Mouse (Mus musculus) midbrain, embryonic 12.5 days (tissue): Measurements from ENCODE around the gene Gadd45g. TPM values are rescaled to one million over a fixed set of nuclear protein-coding genes. Genes with fewer than 3 reads are reported as not detected.

ENCODE experiments used
- ATAC-seq: fragments of 200-750 bp; cut with Nextera tagmentation; 2 replicates; pipeline ENCODE4 v1.8.0; 2017; ENCODE audit warnings: low read depth, moderate TSS enrichment, moderate library complexity; ENCODE audit not compliant: low FRiP score
- H3K27ac ChIP-seq: fragments of 300-500 bp; sonication (generic); replicated peaks from 2 replicates; pipeline ENCODE4 v1.5.1; 2016; ENCODE audit warnings: mild to moderate bottlenecking
- H3K27me3 ChIP-seq: fragments of 300-500 bp; sonication (generic); 2 replicates; pipeline ENCODE4 v1.6.1; 2016; ENCODE audit warnings: mild to moderate bottlenecking
- H3K36me3 ChIP-seq: fragments of 300-500 bp; sonication (generic); 2 replicates; pipeline ENCODE4 v1.6.1; 2016
- H3K4me1 ChIP-seq: fragments of 300-500 bp; sonication (generic); 2 replicates; pipeline ENCODE4 v1.6.1; 2016
- H3K4me2 ChIP-seq: fragments of 300-500 bp; sonication (generic); replicated peaks from 2 replicates; pipeline ENCODE4 v1.6.1; 2016; ENCODE audit warnings: mild to moderate bottlenecking, moderate library complexity
- H3K4me3 ChIP-seq: fragments of 300-500 bp; sonication (generic); 2 replicates; pipeline ENCODE4 v1.5.1; 2016; ENCODE audit warnings: mild to moderate bottlenecking
- H3K9ac ChIP-seq: fragments of 300-500 bp; sonication (generic); replicated peaks from 2 replicates; pipeline ENCODE4 v1.6.1; 2016; ENCODE audit warnings: mild to moderate bottlenecking, moderate library complexity
- H3K9me3 ChIP-seq: fragments of 300-500 bp; sonication (generic); 2 replicates; pipeline ENCODE4 v1.6.1; 2016; ENCODE audit warnings: mild to moderate bottlenecking
- WGBS: fragments of 180-500 bp; shearing (Covaris S2); methylation state at CpG from one replicate; pipeline ENCODE4 v1.1.7; 2016; 5-methylcytosine and 5-hydroxymethylcytosine counted together
- polyA plus RNA-seq: library from polyadenylated mRNA; unstranded; fragments of >200 nt; fragmentation: Nextera tagmentation; extraction: Ambion mirVana; gene quantifications from 2 replicates; pipeline ENCODE4 v1.2.1, GENCODE M21; 2016

Gadd45g gene
- polyA plus RNA-seq = 333 and 354 TPM in 2 replicates

DNA sequence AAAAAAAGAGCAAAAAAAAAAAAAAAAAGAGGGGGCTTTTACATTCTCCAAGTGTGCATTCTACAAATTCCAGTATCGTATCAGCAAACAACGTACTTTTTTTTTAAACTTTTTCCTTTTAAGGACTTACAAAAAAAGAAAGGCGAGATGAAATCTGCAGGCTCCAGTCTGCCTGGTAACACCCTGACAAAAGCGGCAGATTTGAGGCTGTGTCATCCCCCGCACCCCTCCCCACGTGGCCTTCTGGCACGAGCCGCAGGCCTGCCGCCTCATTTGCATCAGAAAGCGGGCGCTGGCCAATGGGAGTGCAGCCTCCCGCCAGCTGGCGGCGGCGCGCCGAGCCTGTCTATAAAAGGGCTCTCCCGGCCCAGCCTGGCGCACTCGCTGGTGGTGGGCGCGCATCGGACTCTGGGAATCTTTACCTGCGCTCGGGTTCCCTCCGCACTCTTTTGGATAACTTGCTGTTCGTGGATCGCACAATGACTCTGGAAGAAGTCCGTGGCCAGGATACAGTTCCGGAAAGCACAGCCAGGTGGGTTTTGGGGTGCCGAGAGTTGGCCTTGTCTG is at the start of gene Gadd45g:
Gadd45g (plus strand) TSS at position 378 of the 567 bp plus-strand sequence.
- H3K9me3 ChIP-seq = no peaks in the 10 kb centered on the region
- peak within 1 kb of the TSS; percentile 74 for H3K9ac ChIP-seq
- peak within 1 kb of the TSS; percentile 93 for H3K27ac ChIP-seq
- H3K4me3 ChIP-seq = peak within 1 kb of the TSS; percentile 60
- H3K4me1 ChIP-seq = peaks cover 45% of the 10 kb centered on the region
- H3K27me3 ChIP-seq = peaks cover 66% of the 10 kb centered on the region
- ATAC-seq = peak; percentile 67
- WGBS = under 1% methylated on average over 31 of the region's 31 CpGs
- no peaks in the 10 kb centered on the region for H3K36me3 ChIP-seq
- peak within 1 kb of the TSS; percentile 66 for H3K4me2 ChIP-seq

DNA sequence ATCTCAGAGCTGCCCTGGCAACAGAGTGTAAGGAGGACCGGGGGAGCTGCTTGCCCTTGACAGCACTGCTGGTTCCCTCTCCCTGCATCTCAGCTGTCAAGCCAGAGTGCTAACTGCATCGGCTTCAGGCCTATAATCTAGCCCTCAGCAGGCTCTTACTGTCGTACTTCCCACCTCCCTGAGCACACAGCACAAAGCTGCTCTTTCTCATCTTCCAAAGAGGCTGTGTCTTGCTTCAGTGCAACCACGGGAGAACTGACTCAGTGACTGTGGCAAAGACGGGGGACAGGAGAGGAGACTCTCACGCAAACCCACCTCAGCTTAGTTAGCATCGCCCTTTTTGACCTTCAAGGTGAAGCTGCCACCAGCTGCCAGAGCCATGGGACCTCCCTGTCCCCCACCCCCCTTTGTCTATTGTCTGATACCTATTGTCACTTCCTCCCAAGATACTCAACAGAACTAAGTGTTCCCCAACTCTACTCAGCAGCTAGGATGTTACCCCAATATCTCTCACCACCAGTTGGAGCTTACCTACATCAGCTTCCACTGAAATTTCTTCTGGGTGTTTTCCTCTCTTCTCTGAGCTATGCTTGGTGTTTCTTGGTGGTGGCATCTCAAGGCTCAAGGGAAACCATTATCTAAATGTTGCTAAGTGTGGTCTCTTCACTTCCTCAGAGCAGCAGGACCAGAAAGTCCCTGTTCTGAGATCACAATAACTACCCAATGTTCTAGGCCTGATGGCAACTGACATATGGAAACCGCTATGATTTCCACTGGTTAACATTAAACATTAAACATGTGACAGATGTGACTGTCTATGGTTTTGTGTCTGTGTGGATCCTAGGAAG is 48.4 kb upstream of the Gadd45g start:
- H3K4me1 ChIP-seq = 0 out of 2 replicates have a peak, but pooled peaks cover 2% of the 10 kb centered on the region
- no peak overlapping the region for H3K27ac ChIP-seq
- 61% methylated on average over 8 of the region's 8 CpGs for WGBS

DNA sequence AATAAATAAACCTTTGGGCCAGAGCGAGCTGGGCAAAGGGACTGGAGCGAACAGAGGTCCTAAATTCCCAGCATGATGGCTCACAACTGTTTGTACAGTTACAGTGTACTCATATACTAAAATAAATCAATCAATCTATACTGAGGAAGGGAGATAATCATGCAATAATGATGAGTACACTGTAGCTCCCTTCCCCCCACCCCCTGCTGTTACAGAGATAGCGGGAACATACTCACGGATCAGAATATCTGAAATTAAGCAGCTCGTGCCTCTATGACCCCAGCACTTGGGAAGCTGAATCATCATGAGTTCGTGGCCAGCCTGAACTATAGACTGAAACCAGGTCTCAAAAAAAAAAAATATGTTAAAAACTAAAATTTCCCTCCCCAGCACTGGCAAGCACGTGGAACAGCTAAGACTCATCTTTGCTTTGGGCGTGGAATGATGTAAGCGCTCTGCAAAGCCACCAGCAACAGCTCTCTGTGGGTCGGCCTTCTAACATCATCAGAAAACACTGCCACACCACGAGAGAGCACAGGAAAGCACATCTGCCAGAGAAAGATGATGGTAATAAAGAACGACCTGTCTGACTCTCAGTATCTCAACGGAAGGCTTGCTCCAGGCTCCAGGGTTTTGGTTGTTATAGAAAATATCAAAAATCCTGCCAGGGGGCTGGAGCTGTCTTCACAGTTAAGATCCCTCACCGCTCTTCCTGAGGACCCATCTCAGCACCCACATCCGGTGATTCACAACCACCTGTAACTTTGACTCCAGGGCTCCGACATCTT is 46.5 kb upstream of the Gadd45g start:
- ATAC-seq = no peak
- 0 out of 2 replicates have a peak, but pooled peaks cover 11% of the 10 kb centered on the region for H3K27me3 ChIP-seq
- no peaks in the 10 kb centered on the region for H3K4me1 ChIP-seq
- no peak overlapping the region for H3K4me3 ChIP-seq
- no peaks in the 10 kb centered on the region for H3K9me3 ChIP-seq
- H3K9ac ChIP-seq = no peak overlapping the region
- no peak overlapping the region for H3K4me2 ChIP-seq
- 90% methylated on average over 16 of the region's 16 CpGs for WGBS
- no peaks in the 10 kb centered on the region for H3K36me3 ChIP-seq
- no peak overlapping the region for H3K27ac ChIP-seq

More for the DNA sequence above, 48.4 kb upstream of the Gadd45g start:
- Histone ChIP-seq H3K36me3 (no peaks in the 10 kb centered on the region), H3K9ac (no peak overlapping the region), H3K4me3 (no peak overlapping the region), H3K4me2 (no peak overlapping the region), H3K27me3 (peaks cover 19% of the 10 kb centered on the region; the same call in 1 of the 2 replicates), H3K9me3 (no peaks in the 10 kb centered on the region)
- no peak for ATAC-seq

DNA sequence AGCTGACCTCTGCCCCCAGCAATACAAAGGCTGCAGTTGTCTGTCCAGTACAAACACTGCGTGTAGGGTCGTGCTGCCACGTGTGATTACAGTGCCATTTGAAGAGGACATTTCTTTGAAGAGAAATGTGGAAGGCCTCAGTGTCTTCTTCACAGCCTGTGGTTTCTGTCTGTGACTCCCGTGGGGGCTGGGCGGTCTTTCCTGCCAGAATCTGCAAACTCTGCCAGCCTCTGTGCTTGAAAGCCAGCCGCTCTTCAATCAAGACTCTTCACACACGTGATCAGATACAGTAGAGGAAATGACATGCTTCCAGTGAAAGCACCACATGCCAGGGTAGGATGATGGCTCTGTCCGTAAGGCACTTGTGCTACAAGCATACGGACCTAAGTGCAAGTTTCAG is 45.6 kb upstream of the Gadd45g start:
- Histone ChIP-seq H3K9me3 (no peaks in the 10 kb centered on the region), H3K4me3 (no peak overlapping the region), H3K36me3 (no peaks in the 10 kb centered on the region), H3K27me3 (0 out of 2 replicates have a peak, but pooled peaks cover 11% of the 10 kb centered on the region), H3K9ac (no peak overlapping the region), H3K4me2 (no peak overlapping the region), H3K4me1 (no peaks in the 10 kb centered on the region), H3K27ac (no peak overlapping the region)
- ATAC-seq = no peak
- WGBS = 73% methylated on average over 9 of the region's 9 CpGs

DNA sequence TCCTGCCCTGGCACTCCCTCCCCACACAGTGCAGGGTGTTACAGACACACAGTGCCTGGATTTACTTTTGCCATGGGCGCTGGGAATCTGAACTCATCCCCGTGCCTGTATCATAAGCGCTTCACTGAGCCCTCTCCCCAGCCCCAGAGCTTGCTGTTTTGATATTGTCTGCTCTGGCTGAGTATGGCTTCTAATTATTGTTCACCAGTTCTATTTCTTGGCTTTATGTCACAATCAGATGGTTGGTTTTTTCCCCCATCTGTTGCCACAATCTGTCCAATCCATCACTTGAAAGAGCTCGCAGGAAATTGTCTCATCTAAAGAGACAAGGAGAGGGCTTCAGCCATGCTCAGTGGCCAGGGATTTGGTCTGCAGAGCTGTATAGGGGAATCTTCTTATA is 40.8 kb upstream of the Gadd45g start:
- Histone ChIP-seq H3K27ac (no peak overlapping the region), H3K4me2 (no peak overlapping the region), H3K9ac (no peak overlapping the region), H3K36me3 (no peaks in the 10 kb centered on the region), H3K27me3 (no peaks in the 10 kb centered on the region), H3K4me3 (no peak overlapping the region), H3K4me1 (no peaks in the 10 kb centered on the region), H3K9me3 (no peaks in the 10 kb centered on the region)
- WGBS = 81% methylated on average over 4 of the region's 4 CpGs
- ATAC-seq = no peak

DNA sequence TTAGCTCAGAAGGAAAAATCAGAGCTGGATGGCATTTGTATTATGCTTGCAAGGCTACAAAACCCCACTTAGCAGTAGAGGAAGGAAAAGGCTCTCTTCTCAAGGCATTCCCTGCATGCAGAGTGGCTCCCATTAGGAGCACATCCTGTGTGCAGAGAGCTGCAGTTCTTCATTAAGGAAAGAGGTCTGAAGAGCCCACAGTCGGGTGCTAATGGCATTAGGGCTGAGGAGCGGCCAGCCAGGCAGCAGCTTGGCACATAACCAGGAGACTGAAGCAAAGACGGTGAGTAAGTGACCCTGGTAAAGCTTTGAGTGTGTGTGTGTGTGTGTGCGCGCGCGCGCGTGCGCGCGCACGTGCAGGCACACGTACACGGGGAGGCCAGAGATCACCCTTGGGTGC is 40.3 kb upstream of the Gadd45g start:
- H3K4me1 ChIP-seq = no peaks in the 10 kb centered on the region
- H3K9ac ChIP-seq = no peak overlapping the region
- H3K36me3 ChIP-seq = no peaks in the 10 kb centered on the region
- H3K9me3 ChIP-seq = no peaks in the 10 kb centered on the region
- H3K4me2 ChIP-seq = no peak overlapping the region
- no peak for ATAC-seq
- H3K27ac ChIP-seq = no peak overlapping the region
- no peaks in the 10 kb centered on the region for H3K27me3 ChIP-seq
- WGBS = 89% methylated on average over 15 of the region's 15 CpGs
- H3K4me3 ChIP-seq = no peak overlapping the region

DNA sequence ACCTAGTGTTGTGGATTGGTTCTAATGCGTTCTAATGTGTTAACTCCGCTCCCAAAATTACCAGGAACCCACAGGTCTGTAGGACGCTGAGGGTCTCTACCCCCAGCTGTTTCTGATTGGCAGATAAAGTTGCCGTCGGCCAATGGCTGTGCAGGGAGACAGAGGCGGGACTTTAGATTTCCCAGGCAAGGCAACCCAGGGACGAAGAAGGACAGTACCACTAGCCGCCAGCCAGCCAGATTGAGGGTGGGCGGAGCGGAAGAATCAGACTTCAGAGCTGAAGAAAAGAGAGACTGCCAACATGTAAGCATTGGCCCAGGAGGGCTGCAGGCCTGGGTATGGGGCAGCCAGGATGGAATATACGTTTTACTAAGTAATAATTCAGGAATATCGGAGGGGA is 38.3 kb upstream of the Gadd45g start:
- H3K9ac ChIP-seq = no peak overlapping the region
- no peak overlapping the region for H3K4me2 ChIP-seq
- no peak overlapping the region for H3K27ac ChIP-seq
- H3K27me3 ChIP-seq = no peaks in the 10 kb centered on the region
- 34% methylated on average over 12 of the region's 12 CpGs for WGBS
- 0 out of 2 replicates have a peak, but pooled peaks have one; percentile 19 for ATAC-seq
- H3K9me3 ChIP-seq = no peaks in the 10 kb centered on the region
- peaks cover 8% of the 10 kb centered on the region for H3K4me1 ChIP-seq
- no peak overlapping the region for H3K4me3 ChIP-seq
- no peaks in the 10 kb centered on the region for H3K36me3 ChIP-seq

DNA sequence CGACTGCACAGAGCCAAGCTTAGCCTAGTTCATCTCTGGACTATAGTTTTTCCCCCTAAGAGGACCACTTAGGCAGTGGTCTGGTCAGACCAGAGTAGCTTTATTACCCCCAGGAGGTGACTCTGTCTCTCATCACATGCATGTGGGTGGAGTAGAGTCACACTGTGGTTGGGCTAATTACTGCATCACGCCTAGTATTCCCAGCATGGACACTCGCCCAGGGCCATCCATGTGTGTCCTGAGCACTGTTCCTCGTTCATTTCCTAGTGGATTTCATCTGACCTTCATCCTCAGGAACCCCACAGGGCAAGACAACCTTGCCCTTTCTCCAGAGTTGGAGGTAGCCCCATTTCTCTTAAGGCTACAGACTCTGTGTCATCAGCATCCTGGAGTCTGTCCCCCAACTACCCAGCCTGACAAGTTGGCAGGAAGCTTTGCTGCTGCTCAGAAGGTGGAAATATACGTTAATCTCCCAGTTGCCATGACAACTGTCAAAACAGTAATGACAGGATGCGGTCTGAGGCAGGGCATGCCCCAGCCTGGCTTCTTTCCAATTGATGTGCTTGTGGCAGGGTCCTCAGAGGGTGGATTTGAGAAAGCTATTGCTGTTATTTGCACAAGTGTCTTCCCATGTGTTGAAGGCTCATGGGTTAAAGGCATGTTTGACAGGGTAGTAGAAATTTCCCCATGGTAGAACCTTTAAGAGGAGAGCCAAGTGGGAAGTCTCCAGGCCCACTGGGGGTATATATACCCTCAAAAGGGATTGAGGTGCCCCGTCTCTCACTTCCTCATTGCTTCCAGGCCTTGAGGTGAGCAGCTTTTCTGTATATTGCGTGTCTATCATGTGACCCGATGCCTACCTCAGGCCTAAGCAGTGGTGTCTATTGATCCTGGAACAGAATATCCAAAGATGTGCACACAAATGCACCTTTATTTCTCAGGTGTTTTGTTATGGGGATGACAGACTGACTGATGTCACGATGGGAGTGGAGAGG is 32.6 kb upstream of the Gadd45g start:
- Histone ChIP-seq H3K4me2 (no peak overlapping the region), H3K4me1 (peaks cover 21% of the 10 kb centered on the region), H3K36me3 (no peaks in the 10 kb centered on the region), H3K9me3 (no peaks in the 10 kb centered on the region), H3K9ac (no peak overlapping the region), H3K27ac (no peak overlapping the region), H3K27me3 (no peaks in the 10 kb centered on the region), H3K4me3 (no peak overlapping the region)
- 59% methylated on average over 10 of the region's 10 CpGs for WGBS
- no peak for ATAC-seq

DNA sequence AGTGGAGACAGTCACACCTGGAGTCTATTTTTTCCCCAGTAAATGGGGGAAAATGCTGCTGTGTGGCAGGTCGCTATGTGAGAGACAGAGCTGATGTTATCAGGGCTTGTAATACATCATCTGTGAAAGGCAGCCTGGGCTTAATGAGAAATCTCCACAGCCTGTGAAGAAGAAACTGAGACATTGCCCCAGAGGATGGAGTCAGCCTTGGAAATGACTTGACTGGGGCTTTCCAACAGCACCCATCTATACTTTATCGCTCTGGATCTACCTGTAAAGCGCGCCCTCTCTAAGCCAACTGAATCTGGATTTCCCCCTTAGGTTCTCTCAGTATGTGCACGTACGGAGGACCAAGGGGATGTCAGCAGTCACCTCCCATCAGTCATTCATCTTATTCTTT is 31.8 kb upstream of the Gadd45g start:
- Histone ChIP-seq H3K9me3 (no peaks in the 10 kb centered on the region), H3K9ac (no peak overlapping the region), H3K4me1 (peaks cover 21% of the 10 kb centered on the region), H3K4me3 (no peak overlapping the region), H3K36me3 (no peaks in the 10 kb centered on the region), H3K4me2 (no peak overlapping the region), H3K27ac (no peak overlapping the region), H3K27me3 (no peaks in the 10 kb centered on the region)
- 90% methylated on average over 6 of the region's 6 CpGs for WGBS
- ATAC-seq = no peak

DNA sequence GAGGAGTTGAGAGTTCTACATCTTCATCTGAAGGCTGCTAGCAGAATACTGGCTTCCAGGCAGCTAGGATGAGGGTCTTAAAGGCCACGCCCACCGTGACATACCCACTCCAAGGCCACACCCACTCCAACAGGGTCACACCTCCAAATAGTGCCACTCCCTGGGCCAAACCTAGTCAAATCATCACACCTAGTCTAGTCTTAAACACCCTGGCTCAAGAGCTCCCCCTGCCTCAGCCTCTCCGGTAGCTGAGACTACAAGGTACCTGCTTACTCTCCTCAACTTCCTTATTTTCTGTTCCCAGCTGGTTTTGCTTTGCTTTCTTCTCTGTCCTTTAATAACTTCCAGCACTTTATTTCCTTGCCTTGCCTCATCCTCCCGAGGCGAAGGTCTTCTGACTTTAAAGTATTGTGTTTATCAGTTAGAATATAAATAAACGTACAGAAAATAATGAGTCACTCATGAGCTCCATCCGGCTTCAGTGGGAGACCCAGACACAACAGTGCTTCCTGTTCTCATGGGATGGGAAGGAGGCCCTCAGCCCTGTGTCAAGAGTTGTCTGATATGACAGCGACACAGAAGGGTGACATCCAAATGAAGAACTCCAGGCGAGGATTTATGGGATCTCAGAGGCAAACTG is 30.5 kb upstream of the Gadd45g start:
- 81% methylated on average over 9 of the region's 9 CpGs for WGBS

More for the DNA sequence above, 30.5 kb upstream of the Gadd45g start:
- Histone ChIP-seq H3K4me3 (no peak overlapping the region), H3K27me3 (no peaks in the 10 kb centered on the region), H3K9me3 (no peaks in the 10 kb centered on the region), H3K27ac (no peak overlapping the region), H3K36me3 (no peaks in the 10 kb centered on the region), H3K4me2 (no peak overlapping the region), H3K4me1 (peaks cover 21% of the 10 kb centered on the region), H3K9ac (no peak overlapping the region)
- no peak for ATAC-seq
